8 mouse cellular contexts compared by ENCODE assay signal in the genomic region with DNA sequence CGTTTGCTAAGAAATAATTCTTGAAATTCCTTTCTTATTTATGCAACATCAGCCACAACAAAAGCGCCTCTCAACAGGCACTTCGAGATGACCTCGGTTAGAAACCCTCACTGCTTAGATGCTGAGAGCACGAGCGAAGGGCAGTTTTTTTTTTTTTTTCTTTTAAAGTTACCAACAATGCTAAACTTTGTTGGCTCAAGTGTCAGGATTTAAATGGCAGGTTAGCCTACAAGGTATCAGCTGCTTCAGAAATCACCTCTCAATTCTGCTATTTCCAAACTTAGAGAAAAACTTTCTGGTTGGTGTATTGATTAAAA.
DNase-seq lines count a peak whose midpoint lies in the region; ATAC-seq and TF ChIP-seq lines count a peak whose summit lies in the region.

No protein-coding gene starts in this region.

- no peak for TF ChIP-seq POLR2A in myocyte (IDR thresholded peaks at IDR 0.05; ENCODE audit: insufficient read length, low read depth)

- under 1% methylated on average over 6 of the region's 6 CpGs for WGBS in embryonic facial prominence, embryonic 10.5 days
- WGBS in intestine, embryonic 14.5 days = 6% methylated on average over 6 of the region's 6 CpGs

- H3ac ChIP-seq in myocyte (ENCODE audit: control insufficient read depth, insufficient read length) = peak overlapping the region; percentile 99

- H3K9me3 ChIP-seq in embryonic facial prominence, embryonic 10.5 days = no peaks in the 10 kb centered on the region
- no peaks in the 10 kb centered on the region for H3K9me3 ChIP-seq in intestine, embryonic 14.5 days (ENCODE audit: control insufficient read depth, low read length)

- peak overlapping the region; percentile 83 for H3K27ac ChIP-seq in layer of hippocampus, adult 2 months
- peak overlapping the region; percentile 91 for H3K27ac ChIP-seq in embryonic facial prominence, embryonic 10.5 days (replicated peaks)
- H3K27ac ChIP-seq in intestine, embryonic 14.5 days (ENCODE audit: low read depth) = peak overlapping the region; percentile 96

- DNase-seq in layer of hippocampus, adult 2 months (ENCODE audit: low spot score in 2 of 2) = no peak
- no peak for DNase-seq in layer of hippocampus, adult 11-12 months (ENCODE audit: low spot score)
- DNase-seq in embryonic facial prominence, embryonic 10.5 days (ENCODE audit: low spot score) = no peak
- DNase-seq in intestine, embryonic 14.5 days (ENCODE audit: low spot score) = no peak
- DNase-seq in urinary bladder, postnatal 14 days (ENCODE audit: low spot score) = no peak
- no peak for DNase-seq in frontal cortex, postnatal 14 days (ENCODE audit: low spot score in 2 of 2)
- DNase-seq in left cerebral cortex, adult 9 months (ENCODE audit: low spot score in 2 of 2) = no peak

- peaks cover 4% of the 10 kb centered on the region; the same call in 1 of the 2 replicates for H3K27me3 ChIP-seq in embryonic facial prominence, embryonic 10.5 days (replicated peaks; ENCODE audit: low read depth, poor library complexity, severe bottlenecking)
- no peaks in the 10 kb centered on the region for H3K27me3 ChIP-seq in intestine, embryonic 14.5 days (replicated peaks; ENCODE audit: control insufficient read depth, insufficient read depth, low read length)
- H3K27me3 ChIP-seq in myocyte (ENCODE audit: control insufficient read depth, insufficient read depth, insufficient read length) = no peaks in the 10 kb centered on the region

- H3K79me2 ChIP-seq in myocyte (ENCODE audit: control insufficient read depth, insufficient read depth) = peaks cover 33% of the 10 kb centered on the region

- peak overlapping the region; percentile 78 for H3K4me2 ChIP-seq in intestine, embryonic 14.5 days (ENCODE audit: low read length)
- H3K4me2 ChIP-seq in myocyte (ENCODE audit: low read depth) = peak overlapping the region; percentile 77

- ATAC-seq in intestine, embryonic 14.5 days (replicated peaks; ENCODE audit: low FRiP score, low TSS enrichment, low read depth) = no peak

- peak overlapping the region; percentile 87 for H3K9ac ChIP-seq in intestine, embryonic 14.5 days (ENCODE audit: low read length)

- no peak for TF ChIP-seq CTCF in layer of hippocampus, adult 2 months (conservative IDR thresholded peaks at IDR 0.05)

- H3K4me1 ChIP-seq in embryonic facial prominence, embryonic 10.5 days = peaks cover 95% of the 10 kb centered on the region
- H3K4me1 ChIP-seq in intestine, embryonic 14.5 days (replicated peaks; ENCODE audit: control insufficient read depth, insufficient read depth, low read length) = peaks cover 55% of the 10 kb centered on the region

- H3K36me3 ChIP-seq in embryonic facial prominence, embryonic 10.5 days (replicated peaks) = no peaks in the 10 kb centered on the region
- H3K36me3 ChIP-seq in intestine, embryonic 14.5 days (ENCODE audit: control insufficient read depth, insufficient read depth, low read length) = no peaks in the 10 kb centered on the region
- no peaks in the 10 kb centered on the region for H3K36me3 ChIP-seq in myocyte (ENCODE audit: control insufficient read depth, insufficient read depth)

- H3K4me3 ChIP-seq in layer of hippocampus, adult 2 months = peak overlapping the region; percentile 75
- H3K4me3 ChIP-seq in embryonic facial prominence, embryonic 10.5 days = peak overlapping the region; percentile 83
- peak overlapping the region; percentile 80 for H3K4me3 ChIP-seq in intestine, embryonic 14.5 days (ENCODE audit: low read depth, low read length)
- peak overlapping the region; percentile 63 for H3K4me3 ChIP-seq in myocyte

TF ChIP-seq in myocyte, 11 proteins besides CTCF, POLR2A, EP300 and RAD21:
- TF ChIP-seq SRF (IDR thresholded peaks at IDR 0.05; ENCODE audit: control insufficient read depth, insufficient read length, low read depth) (no peak), USF1 (IDR thresholded peaks at IDR 0.05; ENCODE audit: low read depth) (no peak), MYOD1 (IDR thresholded peaks at IDR 0.05; ENCODE audit: control insufficient read depth in 1 of 3, insufficient read length in 2 of 3, low read depth in 2 of 3) (no peak), E2F4 (IDR thresholded peaks at IDR 0.05; ENCODE audit: insufficient read depth) (no peak), MAX (IDR thresholded peaks at IDR 0.05; ENCODE audit: low read depth) (no peak), CEBPB (IDR thresholded peaks at IDR 0.05; ENCODE audit: insufficient read depth, poor library complexity, severe bottlenecking) (peak; percentile 38; the same call in 1 of the 2 replicates)
TF ChIP-seq in myocyte: peak in this region for 1.
